Mouse (Mus musculus): ENCODE results near the gene Ghsr. TPM values are rescaled to one million over a fixed set of nuclear protein-coding genes. Genes with fewer than 3 reads are reported as not detected.
"Not testable (repeated sequence)": the region's sequence is repeated elsewhere in the genome, so short reads cannot be mapped to it uniquely, and the experiment has no call there.

Gene Ghsr
- polyA plus RNA-seq, 1 experiment from 2014 or later, result not detected

DNA sequence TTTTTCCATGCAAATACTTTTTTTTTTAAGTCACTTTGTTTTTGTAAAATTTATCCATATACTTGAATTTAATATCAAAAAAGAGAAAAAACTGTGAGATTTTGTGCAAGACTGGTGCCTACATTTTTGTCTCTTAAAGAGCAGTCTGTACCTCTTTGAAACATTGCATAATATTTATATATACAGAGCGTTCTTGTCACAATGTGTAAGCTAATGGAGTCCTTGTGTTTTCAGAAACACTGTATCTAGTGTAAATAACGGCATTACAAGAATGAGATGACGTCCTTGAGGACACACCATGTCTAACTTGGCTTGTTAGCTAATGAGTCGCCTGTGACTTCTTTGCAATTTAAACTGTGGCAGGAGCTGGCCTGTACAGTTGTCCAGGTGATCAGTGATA, 6.8 kb downstream of the Ghsr start:
- no peak for ATAC-seq (replicated peaks; ENCODE audit: insufficient number of reproducible peaks, low FRiP score, low TSS enrichment)
- no peak overlapping the region for H3K4me2 ChIP-seq
- no peak overlapping the region for H3K27ac ChIP-seq (ENCODE audit: low read depth, low read length)
- no peaks in the 10 kb centered on the region for H3K4me1 ChIP-seq (ENCODE audit: control insufficient read depth, insufficient read depth, low read length)
- WGBS (ENCODE audit: insufficient replicate concordance), result 58% methylated on average over 4 of the region's 4 CpGs
- peaks cover 17% of the 10 kb centered on the region for H3K27me3 ChIP-seq (ENCODE audit: control insufficient read depth, insufficient read depth, low read length)
- no peak overlapping the region for H3K4me3 ChIP-seq (ENCODE audit: low read depth, low read length)
- H3K9me3 ChIP-seq (replicated peaks; ENCODE audit: control insufficient read depth, low read length), result no peaks in the 10 kb centered on the region
- no peak overlapping the region for H3K9ac ChIP-seq (ENCODE audit: low read depth, low read length)
- H3K36me3 ChIP-seq (ENCODE audit: control insufficient read depth, insufficient read depth, low read length), result no peaks in the 10 kb centered on the region

DNA sequence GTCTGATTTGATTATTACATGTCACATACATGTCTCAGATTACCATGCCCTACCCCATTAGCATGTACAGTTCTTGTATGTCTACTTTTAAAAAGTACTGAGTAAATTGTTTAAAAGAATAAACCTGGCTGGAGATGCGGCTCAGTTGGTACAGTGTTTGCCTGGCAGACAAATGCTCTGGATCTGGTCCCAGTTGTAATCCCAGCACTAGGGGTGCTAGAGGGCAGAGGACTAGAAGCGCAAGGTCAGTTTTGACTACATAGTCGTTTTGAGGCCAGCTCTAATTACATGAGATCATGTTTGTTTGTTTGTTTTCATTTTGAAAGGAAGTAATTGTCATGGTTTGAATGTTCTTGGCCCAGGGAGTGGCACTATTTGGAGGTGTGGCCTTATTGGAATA, 13.7 kb downstream of the Ghsr start:
- Histone ChIP-seq H3K4me3 (ENCODE audit: low read depth, low read length) (no peak overlapping the region), H3K9ac (ENCODE audit: low read depth, low read length) (no peak overlapping the region), H3K4me1 (ENCODE audit: control insufficient read depth, insufficient read depth, low read length) (no peaks in the 10 kb centered on the region), H3K4me2 (no peak overlapping the region), H3K9me3 (replicated peaks; ENCODE audit: control insufficient read depth, low read length) (no peaks in the 10 kb centered on the region), H3K36me3 (ENCODE audit: control insufficient read depth, insufficient read depth, low read length) (no peaks in the 10 kb centered on the region), H3K27me3 (ENCODE audit: control insufficient read depth, insufficient read depth, low read length) (no peaks in the 10 kb centered on the region), H3K27ac (ENCODE audit: low read depth, low read length) (no peak overlapping the region)
- no peak for ATAC-seq (replicated peaks; ENCODE audit: insufficient number of reproducible peaks, low FRiP score, low TSS enrichment)
- 64% methylated on average over 3 of the region's 3 CpGs for WGBS (ENCODE audit: insufficient replicate concordance)

DNA sequence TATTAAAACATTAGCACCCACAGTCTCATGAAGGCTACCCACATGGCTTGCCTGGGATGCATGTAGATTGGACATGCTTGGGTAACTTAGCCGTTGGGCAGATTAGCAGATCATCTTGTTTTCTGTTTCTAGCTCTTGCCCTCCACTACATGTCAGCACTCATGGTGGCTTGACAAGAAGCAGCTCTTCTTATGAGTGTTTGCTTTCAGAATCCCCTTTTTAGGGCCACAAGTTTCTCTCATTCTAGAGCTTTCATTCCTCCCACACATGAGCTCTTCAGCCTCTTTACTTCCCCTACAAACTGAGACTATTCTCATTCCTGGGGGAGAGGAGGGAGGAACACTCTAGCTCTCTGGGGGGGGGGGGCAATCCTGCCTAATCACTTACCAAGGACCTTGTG, 18.8 kb downstream of the Ghsr start:
- H3K27ac ChIP-seq (ENCODE audit: low read depth, low read length), result no peak overlapping the region
- H3K9ac ChIP-seq (ENCODE audit: low read depth, low read length), result no peak overlapping the region
- no peak for ATAC-seq (replicated peaks; ENCODE audit: insufficient number of reproducible peaks, low FRiP score, low TSS enrichment)
- no peaks in the 10 kb centered on the region for H3K36me3 ChIP-seq (ENCODE audit: control insufficient read depth, insufficient read depth, low read length)
- H3K4me1 ChIP-seq (ENCODE audit: control insufficient read depth, insufficient read depth, low read length), result no peaks in the 10 kb centered on the region
- H3K4me2 ChIP-seq, result no peak overlapping the region
- no peak overlapping the region for H3K4me3 ChIP-seq (ENCODE audit: low read depth, low read length)
- H3K27me3 ChIP-seq (ENCODE audit: control insufficient read depth, insufficient read depth, low read length), result no peaks in the 10 kb centered on the region
- WGBS (ENCODE audit: insufficient replicate concordance), result 45% methylated on average over 1 of the region's 1 CpGs
- H3K9me3 ChIP-seq (replicated peaks; ENCODE audit: control insufficient read depth, low read length), result no peaks in the 10 kb centered on the region

DNA sequence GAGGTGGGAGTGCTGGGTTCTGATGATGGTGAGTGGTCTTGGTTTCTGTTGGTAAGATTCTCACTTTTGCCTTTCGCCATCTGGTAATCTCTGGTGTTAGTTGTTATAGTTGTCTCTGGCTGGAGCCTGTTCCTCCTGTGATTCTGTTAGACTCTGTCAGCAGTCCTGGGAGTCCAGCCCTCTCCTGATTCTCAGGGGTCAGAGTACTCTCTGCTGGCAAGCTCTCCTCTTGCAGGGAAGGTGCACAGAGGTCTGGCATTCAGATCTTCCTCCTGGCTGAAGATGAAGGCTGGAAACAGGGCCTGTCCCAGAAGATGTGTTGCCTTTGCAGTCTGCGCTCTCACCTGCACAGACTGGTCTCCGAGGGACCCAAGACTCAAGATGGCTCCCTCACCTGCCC, 29.8 kb downstream of the Ghsr start:
- not testable (repeated sequence) for H3K27ac ChIP-seq (ENCODE audit: low read depth, low read length); ATAC-seq (replicated peaks; ENCODE audit: insufficient number of reproducible peaks, low FRiP score, low TSS enrichment); H3K4me3 ChIP-seq (ENCODE audit: low read depth, low read length); H3K9me3 ChIP-seq (replicated peaks; ENCODE audit: control insufficient read depth, low read length); H3K4me2 ChIP-seq; H3K27me3 ChIP-seq (ENCODE audit: control insufficient read depth, insufficient read depth, low read length); H3K9ac ChIP-seq (ENCODE audit: low read depth, low read length); H3K36me3 ChIP-seq (ENCODE audit: control insufficient read depth, insufficient read depth, low read length); H3K4me1 ChIP-seq (ENCODE audit: control insufficient read depth, insufficient read depth, low read length)
- 76% methylated on average over 3 of the region's 3 CpGs for WGBS (ENCODE audit: insufficient replicate concordance)

DNA sequence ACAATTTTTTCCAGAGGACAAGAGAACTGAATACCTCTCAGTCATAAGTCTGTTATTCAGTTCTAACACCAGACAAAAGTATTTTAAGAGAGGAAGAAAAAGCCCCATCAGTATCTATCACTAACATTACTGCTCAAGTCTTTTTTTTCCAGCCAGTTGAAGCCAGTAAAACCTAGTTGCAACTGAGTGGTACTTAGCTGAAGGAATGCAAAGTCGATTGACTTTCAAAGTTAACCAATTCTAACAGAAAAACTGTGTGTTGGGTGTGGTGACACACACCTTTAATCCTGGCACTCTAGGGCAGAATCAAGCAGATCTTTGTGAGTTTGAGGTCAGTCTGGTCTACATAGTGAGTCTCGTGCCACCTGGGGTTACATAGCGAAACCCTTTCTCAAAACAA, 35.3 kb downstream of the Ghsr start:
- no peaks in the 10 kb centered on the region for H3K4me1 ChIP-seq (ENCODE audit: control insufficient read depth, insufficient read depth, low read length)
- 74% methylated on average over 3 of the region's 3 CpGs for WGBS (ENCODE audit: insufficient replicate concordance)
- no peaks in the 10 kb centered on the region for H3K36me3 ChIP-seq (ENCODE audit: control insufficient read depth, insufficient read depth, low read length)
- no peaks in the 10 kb centered on the region for H3K9me3 ChIP-seq (replicated peaks; ENCODE audit: control insufficient read depth, low read length)
- H3K27ac ChIP-seq (ENCODE audit: low read depth, low read length), result no peak overlapping the region
- no peak for ATAC-seq (replicated peaks; ENCODE audit: insufficient number of reproducible peaks, low FRiP score, low TSS enrichment)
- no peak overlapping the region for H3K4me2 ChIP-seq
- no peak overlapping the region for H3K4me3 ChIP-seq (ENCODE audit: low read depth, low read length)
- H3K9ac ChIP-seq (ENCODE audit: low read depth, low read length), result no peak overlapping the region
- H3K27me3 ChIP-seq (ENCODE audit: control insufficient read depth, insufficient read depth, low read length), result no peaks in the 10 kb centered on the region

DNA sequence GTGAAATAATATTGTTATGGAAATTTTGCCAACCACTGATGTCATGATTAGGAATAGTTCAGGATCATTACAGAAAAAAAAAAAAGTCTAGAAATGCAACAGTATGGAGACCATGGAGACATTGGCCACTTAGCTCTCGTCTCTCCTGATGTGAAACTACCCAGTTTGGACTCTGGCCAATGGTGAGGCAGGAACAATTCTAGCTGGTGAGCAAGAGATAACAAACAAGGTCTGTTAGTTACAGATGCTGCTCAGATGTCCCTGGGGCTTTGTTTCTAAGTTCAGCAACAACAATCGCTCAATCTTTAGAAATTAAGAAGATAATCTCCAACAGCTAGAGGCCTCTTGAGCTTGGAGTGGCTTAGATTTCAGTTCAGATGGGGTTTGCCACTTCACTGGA, 37.4 kb downstream of the Ghsr start:
- Histone ChIP-seq H3K9ac (ENCODE audit: low read depth, low read length) (no peak overlapping the region), H3K4me1 (ENCODE audit: control insufficient read depth, insufficient read depth, low read length) (no peaks in the 10 kb centered on the region), H3K36me3 (ENCODE audit: control insufficient read depth, insufficient read depth, low read length) (no peaks in the 10 kb centered on the region), H3K27me3 (ENCODE audit: control insufficient read depth, insufficient read depth, low read length) (no peaks in the 10 kb centered on the region), H3K4me2 (no peak overlapping the region), H3K4me3 (ENCODE audit: low read depth, low read length) (no peak overlapping the region), H3K27ac (ENCODE audit: low read depth, low read length) (no peak overlapping the region), H3K9me3 (replicated peaks; ENCODE audit: control insufficient read depth, low read length) (no peaks in the 10 kb centered on the region)
- no peak for ATAC-seq (replicated peaks; ENCODE audit: insufficient number of reproducible peaks, low FRiP score, low TSS enrichment)
- WGBS (ENCODE audit: insufficient replicate concordance), result 42% methylated on average over 2 of the region's 2 CpGs

DNA sequence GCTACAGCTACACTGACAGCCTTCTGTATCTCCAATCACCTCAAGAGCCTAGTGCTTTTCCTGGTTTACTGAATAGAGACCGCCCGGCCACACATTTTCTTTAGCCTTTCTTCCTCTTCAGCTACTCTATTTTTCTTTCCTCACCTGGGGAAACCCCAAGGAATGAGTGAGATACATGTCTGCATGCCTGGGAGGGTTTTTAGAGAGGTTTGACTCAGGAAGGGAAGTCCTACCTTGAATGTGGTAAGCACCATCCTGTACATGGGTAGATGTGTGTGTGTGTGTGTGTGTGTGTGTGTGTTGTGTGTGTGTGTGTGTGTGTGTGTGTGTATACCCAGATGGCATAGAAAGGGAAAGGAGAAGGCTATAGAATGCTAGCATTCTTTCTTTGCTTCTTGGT, 40.1 kb downstream of the Ghsr start:
- ATAC-seq (replicated peaks; ENCODE audit: insufficient number of reproducible peaks, low FRiP score, low TSS enrichment), result no peak
- 80% methylated on average over 2 of the region's 2 CpGs for WGBS (ENCODE audit: insufficient replicate concordance)
- H3K9ac ChIP-seq (ENCODE audit: low read depth, low read length), result no peak overlapping the region

DNA sequence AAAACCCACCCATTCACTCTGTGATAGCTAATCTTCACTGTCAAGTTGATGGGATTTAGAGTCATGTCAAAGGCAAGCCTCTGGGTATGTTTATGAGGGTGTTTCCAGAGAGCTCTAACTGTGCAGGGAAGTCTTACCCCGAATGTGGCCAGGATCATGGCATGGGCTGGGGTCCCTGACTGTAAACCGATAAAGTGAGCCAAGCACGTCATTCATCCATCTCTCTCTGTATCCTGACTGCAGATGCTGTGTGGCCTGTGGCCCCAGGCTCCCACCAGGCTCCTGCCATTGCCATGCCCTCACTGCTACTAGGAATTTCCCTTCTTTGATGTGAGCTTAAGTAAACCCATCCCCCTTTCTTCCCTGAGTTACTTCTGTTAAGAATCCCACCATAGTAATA, 42.4 kb downstream of the Ghsr start:
- no peaks in the 10 kb centered on the region for H3K4me1 ChIP-seq (ENCODE audit: control insufficient read depth, insufficient read depth, low read length)
- no peak overlapping the region for H3K4me3 ChIP-seq (ENCODE audit: low read depth, low read length)
- H3K9me3 ChIP-seq (replicated peaks; ENCODE audit: control insufficient read depth, low read length), result no peaks in the 10 kb centered on the region
- no peak for ATAC-seq (replicated peaks; ENCODE audit: insufficient number of reproducible peaks, low FRiP score, low TSS enrichment)
- H3K36me3 ChIP-seq (ENCODE audit: control insufficient read depth, insufficient read depth, low read length), result peaks cover 3% of the 10 kb centered on the region
- H3K4me2 ChIP-seq, result no peak overlapping the region
- no peak overlapping the region for H3K27ac ChIP-seq (ENCODE audit: low read depth, low read length)
- H3K9ac ChIP-seq (ENCODE audit: low read depth, low read length), result no peak overlapping the region
- WGBS (ENCODE audit: insufficient replicate concordance), result 73% methylated on average over 3 of the region's 3 CpGs
- no peaks in the 10 kb centered on the region for H3K27me3 ChIP-seq (ENCODE audit: control insufficient read depth, insufficient read depth, low read length)

More for the DNA sequence above, 40.1 kb downstream of the Ghsr start:
- H3K4me3 ChIP-seq (ENCODE audit: low read depth, low read length), result no peak overlapping the region
- H3K27me3 ChIP-seq (ENCODE audit: control insufficient read depth, insufficient read depth, low read length), result no peaks in the 10 kb centered on the region
- H3K4me1 ChIP-seq (ENCODE audit: control insufficient read depth, insufficient read depth, low read length), result no peaks in the 10 kb centered on the region
- no peaks in the 10 kb centered on the region for H3K9me3 ChIP-seq (replicated peaks; ENCODE audit: control insufficient read depth, low read length)
- no peak overlapping the region for H3K4me2 ChIP-seq
- no peaks in the 10 kb centered on the region; the same call in 1 of the 2 replicates for H3K36me3 ChIP-seq (ENCODE audit: control insufficient read depth, insufficient read depth, low read length)
- no peak overlapping the region for H3K27ac ChIP-seq (ENCODE audit: low read depth, low read length)

DNA sequence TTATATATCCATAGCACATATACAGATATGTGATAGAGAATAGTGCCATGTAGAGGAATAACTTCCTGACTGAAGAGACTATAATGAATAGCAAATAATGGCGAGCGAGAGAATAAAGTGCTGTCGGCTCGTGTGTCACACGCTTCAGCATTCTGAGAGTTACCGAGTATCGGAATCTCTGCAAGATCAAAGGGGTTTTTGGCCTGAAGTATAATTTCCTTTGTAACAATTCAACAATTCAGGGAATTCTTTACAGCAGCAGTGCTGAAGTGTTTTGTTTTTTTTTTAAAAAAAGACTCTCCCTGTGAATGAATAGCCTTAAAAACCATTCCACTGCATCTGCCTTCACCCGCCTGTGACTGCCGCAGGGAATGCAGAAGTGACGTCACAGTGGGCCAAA, 45.6 kb downstream of the Ghsr start:
- 86% methylated on average over 10 of the region's 10 CpGs for WGBS (ENCODE audit: insufficient replicate concordance)
- ATAC-seq (replicated peaks; ENCODE audit: insufficient number of reproducible peaks, low FRiP score, low TSS enrichment), result no peak

More for the DNA sequence above, 45.6 kb downstream of the Ghsr start:
- Histone ChIP-seq H3K9ac (ENCODE audit: low read depth, low read length) (no peak overlapping the region), H3K4me3 (ENCODE audit: low read depth, low read length) (no peak overlapping the region), H3K36me3 (ENCODE audit: control insufficient read depth, insufficient read depth, low read length) (peaks cover 8% of the 10 kb centered on the region), H3K9me3 (replicated peaks; ENCODE audit: control insufficient read depth, low read length) (no peaks in the 10 kb centered on the region), H3K4me1 (ENCODE audit: control insufficient read depth, insufficient read depth, low read length) (no peaks in the 10 kb centered on the region), H3K27ac (ENCODE audit: low read depth, low read length) (no peak overlapping the region), H3K27me3 (ENCODE audit: control insufficient read depth, insufficient read depth, low read length) (no peaks in the 10 kb centered on the region), H3K4me2 (no peak overlapping the region)
